In the genomic region with DNA sequence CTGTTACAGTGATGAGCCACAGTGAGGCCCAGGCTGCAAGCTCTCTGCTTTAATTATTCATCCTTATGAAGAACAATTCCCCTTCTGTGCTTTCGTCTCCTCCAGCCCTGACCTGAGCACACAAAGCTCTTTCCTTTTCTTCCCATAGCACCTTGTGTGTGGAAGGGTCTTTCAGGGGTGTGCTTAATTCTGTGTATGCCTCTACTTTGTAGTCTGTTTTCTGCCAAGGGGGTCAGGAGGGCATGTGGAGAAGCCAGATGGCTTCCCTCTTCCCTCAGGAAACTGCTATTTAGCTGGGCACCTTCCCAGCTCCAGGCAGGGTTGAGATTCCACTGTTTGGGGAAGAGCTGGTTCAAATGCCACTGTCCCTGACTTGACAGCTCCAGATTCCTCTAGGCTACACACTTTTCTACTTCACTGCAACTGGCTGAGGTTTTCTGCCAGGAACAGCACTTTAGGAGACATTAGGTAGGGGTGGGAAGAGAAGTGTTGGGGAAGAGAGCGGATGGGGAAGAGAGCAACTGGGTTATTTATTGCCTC, we compare ENCODE assay signal across 9 mouse cellular contexts.
DNase-seq lines count a peak whose midpoint lies in the region; ATAC-seq and TF ChIP-seq lines count a peak whose summit lies in the region.
"Had no signal": no experiment of that assay in that cellular context is flagged by ENCODE, and none has a peak within 500 bp of the region (broad histone marks: within the 10 kb centered on the region; RNA-seq: fewer than 3 reads in every experiment).

No protein-coding gene starts in this region.

- H3K27ac ChIP-seq in midbrain, postnatal 0 days (ENCODE audit: low read depth, low read length), result peak overlapping the region; percentile 8; the same call in 1 of the 2 replicates

- no peaks in the 10 kb centered on the region for H3K9me3 ChIP-seq in midbrain, postnatal 0 days (ENCODE audit: low read length)

- H3K27me3 ChIP-seq in midbrain, postnatal 0 days (ENCODE audit: insufficient read depth, low read length), result no peaks in the 10 kb centered on the region
- H3K27me3 ChIP-seq: megakaryocyte, embryonic 14.5 days had no signal

- H3K4me1 ChIP-seq in midbrain, postnatal 0 days (ENCODE audit: insufficient read depth, low read length), result no peaks in the 10 kb centered on the region
- H3K4me1 ChIP-seq: megakaryocyte, embryonic 14.5 days had no signal

- WGBS in midbrain, postnatal 0 days, result 64% methylated on average over 2 of the region's 2 CpGs

- H3K4me2 ChIP-seq in midbrain, postnatal 0 days (ENCODE audit: low read depth, low read length, poor library complexity, severe bottlenecking), result no peak overlapping the region

- peak; percentile 38 for DNase-seq in adrenal gland, postnatal 14 days
- DNase-seq in adrenal gland, postnatal 4 days (ENCODE audit: low spot score in 2 of 2), result no peak
- DNase-seq in cerebellum, adult 11-12 months, result peak; percentile 59
- peak; percentile 5 for DNase-seq in heart, adult 9 months (ENCODE audit: low spot score in 2 of 2)
- peak; percentile 80 for DNase-seq in kidney, postnatal 10 days
- DNase-seq in midbrain, postnatal 0 days (ENCODE audit: low spot score), result peak; percentile 69
- no peak for DNase-seq in right cerebral cortex, postnatal 25 days

- H3K4me3 ChIP-seq in midbrain, postnatal 0 days (ENCODE audit: low read depth, low read length), result no peak overlapping the region
- H3K4me3 ChIP-seq: megakaryocyte, embryonic 14.5 days had no signal

- ATAC-seq in midbrain, postnatal 0 days (ENCODE audit: low FRiP score), result no peak
- no peak for ATAC-seq in activated CD4-positive, CD25-positive, alpha-beta regulatory T cell, adult 4 months

- no peak overlapping the region for H3K9ac ChIP-seq in midbrain, postnatal 0 days (replicated peaks; ENCODE audit: low read length, poor library complexity, severe bottlenecking)

- no peak for TF ChIP-seq CTCF in midbrain, postnatal 0 days (IDR thresholded peaks at IDR 0.05)

- no peaks in the 10 kb centered on the region for H3K36me3 ChIP-seq in midbrain, postnatal 0 days (ENCODE audit: insufficient read depth, low read length)

Comparison
In these comparisons a context has a peak if more than half of its experiments do, and no peak if none do; other contexts are left out.
1. DNase-seq: peak in adrenal gland, postnatal 14 days (single experiment), cerebellum, adult 11-12 months (single experiment), heart, adult 9 months (2 of 2), kidney, postnatal 10 days (single experiment) and midbrain, postnatal 0 days (single experiment); none in adrenal gland, postnatal 4 days (0 of 2) and right cerebral cortex, postnatal 25 days (single experiment).